Mouse (Mus musculus): ENCODE results near the gene Pdk2. TPM values are rescaled to one million over a fixed set of nuclear protein-coding genes. Genes with fewer than 3 reads are reported as not detected.

The Pdk2 gene
- total and polyA plus RNA-seq, 2 experiments from 2014 or later = 14.1 to 30.8 TPM

- Histone ChIP-seq H3K27me3 (ENCODE audit: insufficient read depth, low read length) (no peaks in the 10 kb centered on the region), H3K9ac (replicated peaks; ENCODE audit: low read length, poor library complexity, severe bottlenecking) (no peak overlapping the region), H3K4me3 (ENCODE audit: low read depth, low read length) (no peak overlapping the region), H3K4me2 (ENCODE audit: low read depth, low read length, poor library complexity, severe bottlenecking) (no peak overlapping the region), H3K27ac (ENCODE audit: low read depth, low read length) (no peak overlapping the region), H3K4me1 (ENCODE audit: insufficient read depth, low read length) (no peaks in the 10 kb centered on the region; the same call in 1 of the 2 replicates), H3K9me3 (ENCODE audit: low read length) (no peaks in the 10 kb centered on the region), H3K36me3 (ENCODE audit: insufficient read depth, low read length) (peaks cover 10% of the 10 kb centered on the region)
- WGBS = 86% methylated on average over 10 of the region's 10 CpGs
- TF ChIP-seq CTCF (IDR thresholded peaks at IDR 0.05) = no peak
- ATAC-seq (ENCODE audit: low FRiP score) (no peak), DNase-seq (ENCODE audit: low spot score) (no peak)
Measured at GRCm38 (mm10) chr11:95069226-95069957, 28.2 kb upstream of the Pdk2 start.

GRCm38 (mm10) chr11:95056768-95057501 lies 15.8 kb upstream of the Pdk2 start:
- H3K4me1 ChIP-seq (ENCODE audit: insufficient read depth, low read length) = no peaks in the 10 kb centered on the region
- H3K4me2 ChIP-seq (ENCODE audit: low read depth, low read length, poor library complexity, severe bottlenecking) = no peak overlapping the region
- 23% methylated on average over 19 of the region's 19 CpGs for WGBS
- no peak overlapping the region for H3K9ac ChIP-seq (replicated peaks; ENCODE audit: low read length, poor library complexity, severe bottlenecking)
- TF ChIP-seq CTCF (IDR thresholded peaks at IDR 0.05) = no peak
- no peaks in the 10 kb centered on the region for H3K9me3 ChIP-seq (ENCODE audit: low read length)
- no peaks in the 10 kb centered on the region for H3K27me3 ChIP-seq (ENCODE audit: insufficient read depth, low read length)
- ATAC-seq (ENCODE audit: low FRiP score) (peak; percentile 49), DNase-seq (ENCODE audit: low spot score) (peak; percentile 48)
- no peak overlapping the region for H3K27ac ChIP-seq (ENCODE audit: low read depth, low read length)
- H3K4me3 ChIP-seq (ENCODE audit: low read depth, low read length) = no peak overlapping the region
- peaks cover 56% of the 10 kb centered on the region for H3K36me3 ChIP-seq (ENCODE audit: insufficient read depth, low read length)

DNA sequence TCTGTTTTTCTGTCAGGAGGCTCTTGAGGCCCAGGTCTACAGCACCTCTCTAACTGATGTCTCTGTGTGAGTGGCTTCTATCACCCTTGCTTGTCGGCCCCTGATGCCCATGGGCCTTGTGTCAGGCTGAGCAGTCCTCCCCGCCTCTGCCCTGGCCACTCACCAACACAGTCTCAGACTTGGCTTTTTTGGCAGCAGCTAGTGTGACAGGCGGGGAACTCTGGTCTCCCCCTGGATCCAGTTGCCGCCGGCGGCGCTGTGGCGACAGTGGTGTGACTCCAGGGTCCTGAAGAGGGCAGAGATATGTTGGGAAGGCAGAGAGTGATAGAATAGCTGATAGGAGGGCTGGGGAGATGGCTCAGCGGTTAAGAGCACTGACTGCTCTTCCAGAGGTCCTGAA lies 11.9 kb upstream of the Pdk2 start:
- H3K27me3 ChIP-seq (ENCODE audit: insufficient read depth, low read length) = no peaks in the 10 kb centered on the region
- no peak overlapping the region for H3K4me3 ChIP-seq (ENCODE audit: low read depth, low read length)
- 72% methylated on average over 9 of the region's 9 CpGs for WGBS
- H3K9me3 ChIP-seq (ENCODE audit: low read length) = no peaks in the 10 kb centered on the region
- no peak for TF ChIP-seq CTCF (IDR thresholded peaks at IDR 0.05)
- no peak for DNase-seq (ENCODE audit: low spot score)
- H3K27ac ChIP-seq (ENCODE audit: low read depth, low read length) = no peak overlapping the region
- ATAC-seq (ENCODE audit: low FRiP score) = no peak
- no peak overlapping the region for H3K4me2 ChIP-seq (ENCODE audit: low read depth, low read length, poor library complexity, severe bottlenecking)
- no peaks in the 10 kb centered on the region for H3K4me1 ChIP-seq (ENCODE audit: insufficient read depth, low read length)
- peaks cover 38% of the 10 kb centered on the region for H3K36me3 ChIP-seq (ENCODE audit: insufficient read depth, low read length)
- H3K9ac ChIP-seq (replicated peaks; ENCODE audit: low read length, poor library complexity, severe bottlenecking) = no peak overlapping the region

GRCm38 (mm10) chr11:95046980-95047680 lies 6.0 kb upstream of the Pdk2 start:
- no peak overlapping the region for H3K4me3 ChIP-seq (ENCODE audit: low read depth, low read length)
- TF ChIP-seq CTCF (IDR thresholded peaks at IDR 0.05) = peak; percentile 94
- no peak overlapping the region for H3K9ac ChIP-seq (replicated peaks; ENCODE audit: low read length, poor library complexity, severe bottlenecking)
- peaks cover 24% of the 10 kb centered on the region for H3K36me3 ChIP-seq (ENCODE audit: insufficient read depth, low read length)
- no peak overlapping the region for H3K27ac ChIP-seq (ENCODE audit: low read depth, low read length)
- ATAC-seq (ENCODE audit: low FRiP score) (peak; percentile 41; the same call in 1 of the 2 replicates), DNase-seq (ENCODE audit: low spot score) (peak; percentile 82)
- H3K9me3 ChIP-seq (ENCODE audit: low read length) = no peaks in the 10 kb centered on the region
- no peaks in the 10 kb centered on the region for H3K27me3 ChIP-seq (ENCODE audit: insufficient read depth, low read length)
- H3K4me1 ChIP-seq (ENCODE audit: insufficient read depth, low read length) = no peaks in the 10 kb centered on the region
- 56% methylated on average over 9 of the region's 9 CpGs for WGBS
- H3K4me2 ChIP-seq (ENCODE audit: low read depth, low read length, poor library complexity, severe bottlenecking) = no peak overlapping the region

- no peak overlapping the region for H3K27ac ChIP-seq (ENCODE audit: low read depth, low read length)
- no peak overlapping the region for H3K9ac ChIP-seq (replicated peaks; ENCODE audit: low read length, poor library complexity, severe bottlenecking)
- no peaks in the 10 kb centered on the region for H3K27me3 ChIP-seq (ENCODE audit: insufficient read depth, low read length)
- H3K36me3 ChIP-seq (ENCODE audit: insufficient read depth, low read length) = peaks cover 15% of the 10 kb centered on the region
- peaks cover 5% of the 10 kb centered on the region; the same call in 1 of the 2 replicates for H3K4me1 ChIP-seq (ENCODE audit: insufficient read depth, low read length)
- ATAC-seq (ENCODE audit: low FRiP score) (no peak), DNase-seq (ENCODE audit: low spot score) (no peak)
- no peak overlapping the region for H3K4me3 ChIP-seq (ENCODE audit: low read depth, low read length)
- no peaks in the 10 kb centered on the region for H3K9me3 ChIP-seq (ENCODE audit: low read length)
- 50% methylated on average over 13 of the region's 13 CpGs for WGBS
- no peak overlapping the region for H3K4me2 ChIP-seq (ENCODE audit: low read depth, low read length, poor library complexity, severe bottlenecking)
- TF ChIP-seq CTCF (IDR thresholded peaks at IDR 0.05) = no peak
Measured at GRCm38 (mm10) chr11:95044185-95044870, 3.2 kb upstream of the Pdk2 start.
